In the genomic region with DNA sequence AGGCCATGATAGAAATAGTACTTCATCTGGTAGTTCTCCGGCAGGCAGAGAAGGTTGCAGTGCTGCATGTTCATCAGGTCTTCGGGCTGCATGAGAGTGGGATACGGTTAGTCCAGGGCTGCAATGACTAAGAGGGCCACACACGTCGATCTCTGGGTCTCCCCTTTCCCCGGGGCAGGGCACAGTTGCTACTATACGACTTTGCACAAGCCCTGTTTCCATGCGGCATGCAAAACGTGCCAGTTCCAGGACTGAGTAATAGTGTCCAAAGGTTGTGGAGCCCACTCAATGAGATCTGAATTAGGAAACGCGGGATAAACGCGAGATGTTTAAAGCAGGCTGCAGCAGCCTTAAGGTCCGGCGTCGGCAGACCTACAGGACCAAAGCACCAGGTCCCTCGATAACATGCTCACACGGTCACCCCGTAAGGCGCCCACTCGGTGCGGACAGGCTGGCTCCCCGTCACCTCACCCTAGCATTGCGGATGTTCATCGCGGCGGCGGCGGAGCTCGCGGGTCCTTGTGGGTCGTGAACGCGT, we compare ENCODE assay signal across 9 mouse cellular contexts. TPM values are rescaled to one million over a fixed set of nuclear protein-coding genes. Genes with fewer than 3 reads are reported as not detected.
DNase-seq lines count a peak whose midpoint lies in the region; ATAC-seq and TF ChIP-seq lines count a peak whose summit lies in the region.
"Had no signal": no experiment of that assay in that cellular context is flagged by ENCODE, and none has a peak within 500 bp of the region (broad histone marks: within the 10 kb centered on the region; RNA-seq: fewer than 3 reads in every experiment).

No protein-coding gene starts in this region.

- no peak for TF ChIP-seq POLR2A in bone marrow, adult 2 months (IDR thresholded peaks at IDR 0.05; ENCODE audit: borderline replicate concordance, control insufficient read depth, low read depth, low read length)

- peak overlapping the region; percentile 64 for H3K4me3 ChIP-seq in kidney, embryonic 16.5 days (ENCODE audit: low read length)
- peak overlapping the region; percentile 73 for H3K4me3 ChIP-seq in bone marrow, adult 2 months (replicated peaks; ENCODE audit: control insufficient read depth, low read depth, low read length)
- peak overlapping the region; percentile 65 for H3K4me3 ChIP-seq in forebrain, embryonic 16.5 days (replicated peaks; ENCODE audit: low read length)
- peak overlapping the region; percentile 68 for H3K4me3 ChIP-seq in liver, embryonic 15.5 days (replicated peaks)

- peak overlapping the region; percentile 79 for H3K27ac ChIP-seq in kidney, embryonic 16.5 days (ENCODE audit: low read length)
- peak overlapping the region; percentile 68 for H3K27ac ChIP-seq in bone marrow, adult 2 months (ENCODE audit: control insufficient read depth, insufficient read depth, low read depth, low read length, poor library complexity)
- H3K27ac ChIP-seq in forebrain, embryonic 16.5 days (ENCODE audit: low read length): peak overlapping the region; percentile 76; the same call in 1 of the 2 replicates
- H3K27ac ChIP-seq in liver, embryonic 15.5 days (replicated peaks): peak overlapping the region; percentile 74

- no peaks in the 10 kb centered on the region for H3K9me3 ChIP-seq in kidney, embryonic 16.5 days (ENCODE audit: low read length)
- H3K9me3 ChIP-seq in forebrain, embryonic 16.5 days (ENCODE audit: control insufficient read depth, low read length): no peaks in the 10 kb centered on the region
- H3K9me3 ChIP-seq in liver, embryonic 15.5 days (replicated peaks): no peaks in the 10 kb centered on the region

- peak; percentile 57 for ATAC-seq in kidney, embryonic 16.5 days (ENCODE audit: low FRiP score, low TSS enrichment)
- peak; percentile 41 for ATAC-seq in forebrain, embryonic 16.5 days
- peak; percentile 26 for ATAC-seq in liver, embryonic 15.5 days (ENCODE audit: insufficient read depth)

- TF ChIP-seq CTCF in bone marrow, adult 2 months (IDR thresholded peaks at IDR 0.05; ENCODE audit: control insufficient read depth, insufficient read depth, low read length): no peak

- no peak for DNase-seq in kidney, postnatal 14 days
- DNase-seq in natural killer cell, adult 2 months (ENCODE audit: low spot score in 2 of 2): no peak
- no peak for DNase-seq in cerebellum, adult 9-11 months
- DNase-seq in adrenal gland, postnatal 4 days (ENCODE audit: low spot score in 2 of 2): no peak

- H3K36me3 ChIP-seq in kidney, embryonic 16.5 days (ENCODE audit: insufficient read depth, low read length): peaks cover 9% of the 10 kb centered on the region; the same call in 1 of the 2 replicates
- no peaks in the 10 kb centered on the region; the same call in 1 of the 2 replicates for H3K36me3 ChIP-seq in forebrain, embryonic 16.5 days (ENCODE audit: control insufficient read depth, insufficient read depth)
- peaks cover 11% of the 10 kb centered on the region; the same call in 1 of the 2 replicates for H3K36me3 ChIP-seq in liver, embryonic 15.5 days (replicated peaks)

- peak overlapping the region; percentile 79 for H3K9ac ChIP-seq in kidney, embryonic 16.5 days (replicated peaks; ENCODE audit: low read length)
- peak overlapping the region; percentile 76 for H3K9ac ChIP-seq in forebrain, embryonic 16.5 days (replicated peaks; ENCODE audit: low read depth, low read length)
- H3K9ac ChIP-seq in liver, embryonic 15.5 days: peak overlapping the region; percentile 69

- H3K27me3 ChIP-seq in kidney, embryonic 16.5 days (ENCODE audit: insufficient read depth, low read length): peaks cover 3% of the 10 kb centered on the region; the same call in 1 of the 2 replicates
- H3K27me3 ChIP-seq in forebrain, embryonic 16.5 days (replicated peaks; ENCODE audit: control insufficient read depth, insufficient read depth, low read length): no peaks in the 10 kb centered on the region
- H3K27me3 ChIP-seq in liver, embryonic 15.5 days: no peaks in the 10 kb centered on the region

- peak overlapping the region; percentile 66 for H3K4me2 ChIP-seq in kidney, embryonic 16.5 days (replicated peaks; ENCODE audit: low read depth, low read length)
- H3K4me2 ChIP-seq in forebrain, embryonic 16.5 days (ENCODE audit: low read length): peak overlapping the region; percentile 70
- H3K4me2 ChIP-seq in liver, embryonic 15.5 days: peak overlapping the region; percentile 90

- WGBS in kidney, embryonic 16.5 days: 28% methylated on average over 34 of the region's 34 CpGs
- 11% methylated on average over 34 of the region's 34 CpGs for WGBS in bone marrow, adult 2 months
- WGBS in forebrain, embryonic 16.5 days: 20% methylated on average over 34 of the region's 34 CpGs
- 12% methylated on average over 34 of the region's 34 CpGs for WGBS in liver, embryonic 15.5 days (ENCODE audit: insufficient replicate concordance)

- H3K4me1 ChIP-seq in kidney, embryonic 16.5 days (ENCODE audit: insufficient read depth, low read length): peaks cover 8% of the 10 kb centered on the region
- no peaks in the 10 kb centered on the region; the same call in 1 of the 2 replicates for H3K4me1 ChIP-seq in bone marrow, adult 2 months (ENCODE audit: control insufficient read depth, insufficient read depth, low read length)
- peaks cover 6% of the 10 kb centered on the region for H3K4me1 ChIP-seq in forebrain, embryonic 16.5 days (replicated peaks; ENCODE audit: control insufficient read depth, insufficient read depth, low read length)
- 0 out of 2 replicates have a peak, but pooled peaks cover 7% of the 10 kb centered on the region for H3K4me1 ChIP-seq in liver, embryonic 15.5 days (replicated peaks)

RNA-seq across cellular contexts. Expression of a gene that starts 0.3 kb away (rescaled TPM):
- polyA plus RNA-seq in kidney, embryonic 16.5 days (2015; fragmentation: Nextera tagmentation; extraction: Ambion mirVana): 4.3 and 4.8 TPM in 2 replicates
- polyA plus RNA-seq in bone marrow, adult 2 months (2011; ENCODE audit: insufficient read depth, insufficient read length, low replicate concordance, missing spikeins): 53.5 and 163 TPM in 2 replicates
- polyA plus RNA-seq in forebrain, embryonic 16.5 days (2015; fragmentation: Nextera tagmentation; extraction: Ambion mirVana): 2.8 and 3.1 TPM in 2 replicates
- polyA plus RNA-seq in liver, embryonic 15.5 days (2015; fragmentation: Nextera tagmentation; extraction: Ambion mirVana): 6.4 and 7.7 TPM in 2 replicates
- 10 to 100 TPM in 1 of 2 experiments, 1 to 10 TPM in 1; 6.6 to 10.1 TPM for total RNA-seq in adrenal gland, postnatal 4 days (2021)

RNA-seq across cellular contexts. Expression of a gene that starts 0.4 kb away (rescaled TPM):
- 147 and 159 TPM in 2 replicates for polyA plus RNA-seq in kidney, embryonic 16.5 days (2015; fragmentation: Nextera tagmentation; extraction: Ambion mirVana)
- 60.9 and 77.0 TPM in 2 replicates for polyA plus RNA-seq in bone marrow, adult 2 months (2011; ENCODE audit: insufficient read depth, insufficient read length, low replicate concordance, missing spikeins)
- polyA plus RNA-seq in forebrain, embryonic 16.5 days (2015; fragmentation: Nextera tagmentation; extraction: Ambion mirVana): 101 and 103 TPM in 2 replicates
- 72.4 and 79.2 TPM in 2 replicates for polyA plus RNA-seq in liver, embryonic 15.5 days (2015; fragmentation: Nextera tagmentation; extraction: Ambion mirVana)
- 100 to 1,000 TPM in 1 of 2 experiments, 10 to 100 TPM in 1; 98.4 to 104 TPM for total RNA-seq in adrenal gland, postnatal 4 days (2021)

RNA-seq across cellular contexts. Expression of a gene that starts 9.3 kb away (rescaled TPM):
- polyA plus RNA-seq in kidney, embryonic 16.5 days (2015; fragmentation: Nextera tagmentation; extraction: Ambion mirVana): 65.1 and 66.2 TPM in 2 replicates
- polyA plus RNA-seq in bone marrow, adult 2 months (2011; ENCODE audit: insufficient read depth, insufficient read length, low replicate concordance, missing spikeins): 30.7 and 48.6 TPM in 2 replicates
- polyA plus RNA-seq in forebrain, embryonic 16.5 days (2015; fragmentation: Nextera tagmentation; extraction: Ambion mirVana): 6.7 and 10.3 TPM in 2 replicates
- polyA plus RNA-seq in liver, embryonic 15.5 days (2015; fragmentation: Nextera tagmentation; extraction: Ambion mirVana): 19.6 and 22.6 TPM in 2 replicates
- 10 to 100 TPM; 30.4 to 30.8 TPM for total RNA-seq in adrenal gland, postnatal 4 days (2021)

RNA-seq across cellular contexts. Expression of a gene that starts 25.4 kb away (rescaled TPM):
- polyA plus RNA-seq in kidney, embryonic 16.5 days (2015; fragmentation: Nextera tagmentation; extraction: Ambion mirVana): 7.9 and 10.3 TPM in 2 replicates
- 3.6 and 12.7 TPM in 2 replicates for polyA plus RNA-seq in bone marrow, adult 2 months (2011; ENCODE audit: insufficient read depth, insufficient read length, low replicate concordance, missing spikeins)
- polyA plus RNA-seq in forebrain, embryonic 16.5 days (2015; fragmentation: Nextera tagmentation; extraction: Ambion mirVana): 82.6 and 110 TPM in 2 replicates
- 0.21 and 0.26 TPM in 2 replicates for polyA plus RNA-seq in liver, embryonic 15.5 days (2015; fragmentation: Nextera tagmentation; extraction: Ambion mirVana)
- 10 to 100 TPM; 27.6 to 45.7 TPM for total RNA-seq in adrenal gland, postnatal 4 days (2021)

RNA-seq across cellular contexts. Expression of a gene that starts 29.5 kb away (rescaled TPM):
- 7.1 and 7.7 TPM in 2 replicates for polyA plus RNA-seq in kidney, embryonic 16.5 days (2015; fragmentation: Nextera tagmentation; extraction: Ambion mirVana)
- not detected in 2 replicates for polyA plus RNA-seq in bone marrow, adult 2 months (2011; ENCODE audit: insufficient read depth, insufficient read length, low replicate concordance, missing spikeins)
- 0.16 and 0.24 TPM in 2 replicates for polyA plus RNA-seq in forebrain, embryonic 16.5 days (2015; fragmentation: Nextera tagmentation; extraction: Ambion mirVana)
- polyA plus RNA-seq in liver, embryonic 15.5 days (2015; fragmentation: Nextera tagmentation; extraction: Ambion mirVana): 0.05 and 0.10 TPM in 2 replicates
- total RNA-seq in adrenal gland, postnatal 4 days (2021): under 1 TPM in 1 of 2 experiments, not detected in 1; 0.76 TPM
- total RNA-seq: left cerebral cortex, postnatal 36 days had no signal
